Mouse (Mus musculus) neural tube, embryonic 12.5 days (tissue): ENCODE measurements around the gene Nr1h4. TPM values are rescaled to one million over a fixed set of nuclear protein-coding genes. Genes with fewer than 3 reads are reported as not detected.
A peak's percentile ranks its signal among the peaks of the same experiment; 100 is the strongest.

Source experiments
- ATAC-seq: fragments of 200-750 bp; cut with Nextera tagmentation; 2 replicates; pipeline ENCODE4 v1.8.0; 2017; ENCODE audit warnings: low read depth, mild to moderate bottlenecking, moderate TSS enrichment, moderate library complexity; ENCODE audit not compliant: low FRiP score
- H3K27ac ChIP-seq: fragments of 300-500 bp; sonication (generic); 2 replicates; pipeline ENCODE4 v1.5.1; 2016
- H3K27me3 ChIP-seq: fragments of 300-500 bp; sonication (generic); replicated peaks from 2 replicates; pipeline ENCODE4 v1.6.1; 2016; ENCODE audit warnings: mild to moderate bottlenecking
- H3K36me3 ChIP-seq: fragments of 300-500 bp; sonication (generic); 2 replicates; pipeline ENCODE4 v1.6.1; 2016; ENCODE audit warnings: mild to moderate bottlenecking
- H3K4me1 ChIP-seq: fragments of 300-500 bp; sonication (generic); 2 replicates; pipeline ENCODE4 v1.6.1; 2016
- H3K4me2 ChIP-seq: fragments of 300-500 bp; sonication (generic); replicated peaks from 2 replicates; pipeline ENCODE4 v1.6.1; 2016; ENCODE audit warnings: mild to moderate bottlenecking
- H3K4me3 ChIP-seq: fragments of 300-500 bp; sonication (generic); 2 replicates; pipeline ENCODE4 v1.5.1; 2016
- H3K9ac ChIP-seq: fragments of 300-500 bp; sonication (generic); 2 replicates; pipeline ENCODE4 v1.6.1; 2016; ENCODE audit warnings: mild to moderate bottlenecking
- H3K9me3 ChIP-seq: fragments of 300-500 bp; sonication (generic); 2 replicates; pipeline ENCODE4 v1.6.1; 2016; ENCODE audit warnings: mild to moderate bottlenecking
- WGBS: fragments of 180-500 bp; shearing (Covaris S2); methylation state at CpG from one replicate; pipeline ENCODE4 v1.1.7; 2016; 5-methylcytosine and 5-hydroxymethylcytosine counted together
- polyA plus RNA-seq: library from polyadenylated mRNA; unstranded; fragments of >200 nt; fragmentation: Nextera tagmentation; extraction: Ambion mirVana; gene quantifications from 2 replicates; pipeline ENCODE4 v1.2.1, GENCODE M21; 2016

The Nr1h4 gene
- polyA plus RNA-seq, 1 experiment from 2014 or later = not detected

DNA sequence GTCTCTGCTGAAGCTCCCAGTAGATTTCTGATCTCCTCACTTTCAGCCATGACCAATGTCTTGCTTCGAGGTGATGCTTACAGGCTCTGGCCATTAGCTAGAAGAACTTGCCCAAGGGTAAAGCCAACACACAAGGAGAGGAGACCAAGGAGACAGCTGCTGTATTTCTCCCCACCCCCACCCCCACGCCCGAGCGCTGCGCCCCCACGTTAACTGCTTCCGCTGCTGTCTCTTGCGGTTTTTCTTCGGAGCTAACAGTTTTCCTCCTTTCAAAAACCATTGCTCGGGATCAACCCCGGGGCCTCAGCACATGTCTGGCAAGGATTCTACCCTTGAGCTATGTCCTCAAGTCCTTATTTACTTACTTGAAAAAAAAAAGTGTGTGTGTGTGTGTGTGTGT, 70.5 kb downstream of the Nr1h4 start:
- 83% methylated on average over 11 of the region's 11 CpGs for WGBS
- no peaks in the 10 kb centered on the region for H3K27me3 ChIP-seq
- no peak overlapping the region for H3K4me3 ChIP-seq
- no peak for ATAC-seq
- no peaks in the 10 kb centered on the region for H3K9me3 ChIP-seq
- H3K27ac ChIP-seq = no peak overlapping the region
- no peak overlapping the region for H3K9ac ChIP-seq
- no peaks in the 10 kb centered on the region for H3K4me1 ChIP-seq
- no peak overlapping the region for H3K4me2 ChIP-seq
- H3K36me3 ChIP-seq = no peaks in the 10 kb centered on the region

- peak; percentile 77 for ATAC-seq
- WGBS = 22% methylated on average over 14 of the region's 14 CpGs
Measured at GRCm38 (mm10) chr10:89461856-89462507, 71.4 kb downstream of the Nr1h4 start.

GRCm38 (mm10) chr10:89460972-89461371, 72.4 kb downstream of the Nr1h4 start:
- Histone ChIP-seq H3K27ac (no peak overlapping the region), H3K4me2 (no peak overlapping the region), H3K27me3 (no peaks in the 10 kb centered on the region), H3K4me3 (no peak overlapping the region), H3K9ac (no peak overlapping the region), H3K4me1 (no peaks in the 10 kb centered on the region), H3K36me3 (no peaks in the 10 kb centered on the region), H3K9me3 (no peaks in the 10 kb centered on the region)
- ATAC-seq = no peak
- 73% methylated on average over 11 of the region's 11 CpGs for WGBS

More at GRCm38 (mm10) chr10:89461856-89462507, 71.4 kb downstream of the Nr1h4 start:
- Histone ChIP-seq H3K36me3 (no peaks in the 10 kb centered on the region), H3K4me3 (no peak overlapping the region), H3K27me3 (no peaks in the 10 kb centered on the region), H3K27ac (no peak overlapping the region), H3K4me1 (no peaks in the 10 kb centered on the region), H3K4me2 (no peak overlapping the region), H3K9ac (no peak overlapping the region), H3K9me3 (no peaks in the 10 kb centered on the region)

DNA sequence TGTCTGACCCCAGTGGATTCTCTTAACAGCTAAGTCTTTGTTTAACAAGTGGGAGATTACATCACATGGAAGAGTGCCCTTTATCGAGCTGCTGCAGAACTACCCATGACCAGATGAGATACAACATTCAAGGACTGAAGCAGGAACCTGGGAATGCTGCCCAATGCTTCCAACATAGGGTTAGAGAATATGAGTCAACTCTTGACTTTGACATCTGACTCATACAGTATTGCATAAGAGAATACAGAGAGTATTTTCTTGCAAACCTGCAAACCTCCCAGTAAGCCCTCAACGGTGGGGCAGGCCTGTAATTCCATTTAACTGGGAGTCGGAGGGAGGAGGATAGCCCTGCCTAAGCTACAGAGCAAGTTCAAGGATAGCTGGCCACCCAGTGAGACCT, 74.6 kb downstream of the Nr1h4 start:
- 80% methylated on average over 3 of the region's 3 CpGs for WGBS
- Histone ChIP-seq H3K9ac (no peak overlapping the region), H3K27me3 (no peaks in the 10 kb centered on the region), H3K9me3 (no peaks in the 10 kb centered on the region), H3K4me1 (no peaks in the 10 kb centered on the region), H3K27ac (no peak overlapping the region), H3K4me3 (no peak overlapping the region), H3K4me2 (no peak overlapping the region), H3K36me3 (no peaks in the 10 kb centered on the region)
- ATAC-seq = no peak

DNA sequence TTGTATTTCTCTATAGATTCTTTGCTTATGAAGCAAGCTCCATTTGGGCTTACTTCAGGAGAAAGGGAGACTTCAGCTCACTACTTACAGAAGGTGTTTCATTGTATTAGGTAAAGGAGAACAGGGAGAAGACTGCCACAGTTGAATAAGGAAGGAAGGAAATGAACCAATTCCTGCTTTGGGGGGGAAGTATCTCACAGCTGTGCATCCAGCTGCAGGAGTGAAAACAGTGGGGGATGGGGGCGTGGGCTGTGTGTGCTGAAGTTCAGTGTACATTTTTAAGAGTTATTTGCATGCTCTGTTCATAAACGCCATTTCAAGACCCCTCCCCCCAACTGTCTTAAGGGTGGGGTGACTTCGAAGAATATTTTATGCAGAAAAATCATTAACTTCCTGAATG, 79.6 kb downstream of the Nr1h4 start:
- 88% methylated on average over 3 of the region's 3 CpGs for WGBS
- H3K4me2 ChIP-seq = no peak overlapping the region
- H3K4me3 ChIP-seq = no peak overlapping the region
- H3K27ac ChIP-seq = no peak overlapping the region
- H3K27me3 ChIP-seq = no peaks in the 10 kb centered on the region
- ATAC-seq = no peak
- H3K4me1 ChIP-seq = no peaks in the 10 kb centered on the region
- H3K9ac ChIP-seq = no peak overlapping the region
- H3K36me3 ChIP-seq = no peaks in the 10 kb centered on the region
- H3K9me3 ChIP-seq = no peaks in the 10 kb centered on the region

- no peaks in the 10 kb centered on the region for H3K36me3 ChIP-seq
- 83% methylated on average over 15 of the region's 15 CpGs for WGBS
Measured at GRCm38 (mm10) chr10:89453068-89453641, 80.2 kb downstream of the Nr1h4 start.

DNA sequence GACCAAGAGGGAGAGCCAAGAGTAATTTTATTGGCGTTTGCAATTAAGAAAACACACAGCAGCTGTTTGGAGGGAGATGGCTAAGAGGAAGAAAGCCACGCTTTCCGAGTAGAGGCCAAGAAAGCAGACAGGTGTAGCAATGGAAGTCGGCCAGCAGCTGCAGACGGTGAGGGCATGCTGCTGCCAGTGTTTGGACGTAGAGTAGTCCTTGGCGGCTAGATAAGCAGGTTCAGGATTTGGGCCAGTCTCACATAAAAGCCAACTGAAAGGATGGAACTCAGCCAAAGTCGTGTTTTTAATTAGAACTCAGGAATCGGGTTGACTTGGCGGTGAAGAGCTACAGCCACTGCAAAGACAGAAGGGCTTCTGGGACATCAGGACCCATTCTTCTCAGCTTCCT, 83.0 kb downstream of the Nr1h4 start:
- no peaks in the 10 kb centered on the region for H3K4me1 ChIP-seq
- H3K36me3 ChIP-seq = no peaks in the 10 kb centered on the region
- H3K9ac ChIP-seq = no peak overlapping the region
- H3K27ac ChIP-seq = no peak overlapping the region
- 0 out of 2 replicates have a peak, but pooled peaks cover 4% of the 10 kb centered on the region for H3K27me3 ChIP-seq
- WGBS = 89% methylated on average over 10 of the region's 10 CpGs
- H3K4me3 ChIP-seq = no peak overlapping the region
- ATAC-seq = no peak
- H3K9me3 ChIP-seq = no peaks in the 10 kb centered on the region
- no peak overlapping the region for H3K4me2 ChIP-seq

More at GRCm38 (mm10) chr10:89453068-89453641, 80.2 kb downstream of the Nr1h4 start:
- H3K4me2 ChIP-seq = no peak overlapping the region
- no peak for ATAC-seq
- H3K27ac ChIP-seq = no peak overlapping the region
- no peaks in the 10 kb centered on the region for H3K4me1 ChIP-seq
- no peak overlapping the region for H3K9ac ChIP-seq
- H3K4me3 ChIP-seq = no peak overlapping the region
- no peaks in the 10 kb centered on the region for H3K27me3 ChIP-seq
- no peaks in the 10 kb centered on the region for H3K9me3 ChIP-seq

- peak overlapping the region; percentile 91 for H3K4me2 ChIP-seq
- no peak overlapping the region for H3K27ac ChIP-seq
- ATAC-seq = no peak; the same call in 1 of the 2 replicates
- no peak overlapping the region for H3K4me3 ChIP-seq
- no peaks in the 10 kb centered on the region for H3K9me3 ChIP-seq
- H3K27me3 ChIP-seq = peaks cover 32% of the 10 kb centered on the region
- H3K4me1 ChIP-seq = peaks cover 12% of the 10 kb centered on the region; the same call in 1 of the 2 replicates
- no peaks in the 10 kb centered on the region for H3K36me3 ChIP-seq
- 0 out of 2 replicates have a peak overlapping the region, but pooled peaks have one; percentile 36 for H3K9ac ChIP-seq
- WGBS = 44% methylated on average over 3 of the region's 3 CpGs
Measured at GRCm38 (mm10) chr10:89444381-89444780, 89.0 kb downstream of the Nr1h4 start.

- Histone ChIP-seq H3K27me3 (peaks cover 35% of the 10 kb centered on the region), H3K9me3 (no peaks in the 10 kb centered on the region), H3K4me1 (peaks cover 12% of the 10 kb centered on the region; the same call in 1 of the 2 replicates), H3K27ac (no peak within 1 kb of the TSS), H3K4me2 (peak within 1 kb of the TSS; percentile 91), H3K9ac (peak within 1 kb of the TSS; percentile 48), H3K36me3 (no peaks in the 10 kb centered on the region), H3K4me3 (peak within 1 kb of the TSS; percentile 57)
- WGBS = under 1% methylated on average over 39 of the region's 39 CpGs
- peak; percentile 97 for ATAC-seq
Measured at GRCm38 (mm10) chr10:89443623-89444151, 89.7 kb downstream of the Nr1h4 start, which contains the start of gene Gas2l3. Gene Gas2l3, minus strand, starts transcription at chr10:89443967.

DNA sequence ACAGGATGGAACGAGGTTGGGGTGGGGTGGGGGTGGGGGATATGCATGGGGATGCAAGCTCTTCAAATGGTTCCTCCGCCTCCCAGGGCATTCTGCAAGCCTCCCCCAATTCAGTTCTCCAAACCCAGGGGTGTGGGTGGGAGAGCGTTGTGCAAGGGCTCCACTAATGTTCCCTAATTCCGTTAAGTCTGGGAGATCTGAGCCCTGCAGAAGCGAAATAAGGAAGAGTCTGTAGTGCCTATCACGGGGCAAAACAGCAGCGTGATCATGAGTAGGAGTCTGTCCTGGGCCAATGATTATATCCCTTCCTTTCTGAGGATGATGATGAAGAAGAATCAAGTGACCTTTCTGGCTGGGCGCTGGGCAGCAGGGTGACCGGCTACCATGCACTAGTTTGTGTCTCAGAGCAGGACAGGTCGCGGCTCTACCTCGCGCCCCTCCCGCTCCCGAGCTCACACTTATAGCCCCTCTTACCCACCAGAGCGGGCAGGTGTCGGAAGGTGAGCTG, 90.2 kb downstream of the Nr1h4 start:
- H3K27me3 ChIP-seq = peaks cover 40% of the 10 kb centered on the region
- peak overlapping the region; percentile 57 for H3K4me3 ChIP-seq
- H3K36me3 ChIP-seq = no peaks in the 10 kb centered on the region
- H3K9ac ChIP-seq = peak overlapping the region; percentile 48
- ATAC-seq = peak; percentile 48
- no peak overlapping the region for H3K27ac ChIP-seq
- H3K9me3 ChIP-seq = no peaks in the 10 kb centered on the region
- H3K4me2 ChIP-seq = peak overlapping the region; percentile 91
- under 1% methylated on average over 17 of the region's 17 CpGs for WGBS
- H3K4me1 ChIP-seq = peaks cover 12% of the 10 kb centered on the region; the same call in 1 of the 2 replicates

GRCm38 (mm10) chr10:89442640-89443039, 90.7 kb downstream of the Nr1h4 start:
- H3K36me3 ChIP-seq = no peaks in the 10 kb centered on the region
- H3K9me3 ChIP-seq = no peaks in the 10 kb centered on the region
- H3K4me1 ChIP-seq = peaks cover 12% of the 10 kb centered on the region; the same call in 1 of the 2 replicates
- no peak overlapping the region for H3K27ac ChIP-seq
- peak overlapping the region; percentile 91 for H3K4me2 ChIP-seq
- peaks cover 44% of the 10 kb centered on the region for H3K27me3 ChIP-seq
- H3K4me3 ChIP-seq = peak overlapping the region; percentile 57
- 33% methylated on average over 4 of the region's 4 CpGs for WGBS
- ATAC-seq = no peak
- no peak overlapping the region for H3K9ac ChIP-seq

- Histone ChIP-seq H3K4me1 (peaks cover 12% of the 10 kb centered on the region; the same call in 1 of the 2 replicates), H3K36me3 (no peaks in the 10 kb centered on the region), H3K9ac (no peak overlapping the region), H3K9me3 (no peaks in the 10 kb centered on the region), H3K4me2 (no peak overlapping the region), H3K4me3 (no peak overlapping the region), H3K27me3 (peaks cover 48% of the 10 kb centered on the region), H3K27ac (no peak overlapping the region)
- 93% methylated on average over 3 of the region's 3 CpGs for WGBS
- no peak for ATAC-seq
Measured at GRCm38 (mm10) chr10:89441961-89442360, 91.4 kb downstream of the Nr1h4 start.
